Mouse (Mus musculus) cerebellum, postnatal 10 days (tissue): ENCODE data around the gene Skap1.
"Not testable (repeated sequence)": the region's sequence is repeated elsewhere in the genome, so short reads cannot be mapped to it uniquely, and the experiment has no call there.

Experiments
- DNase-seq, 2 experiments: peaks; one replicate each; pipeline ENCODE4 v3.0.0; 2021; ENCODE audit warnings: mixed read lengths in 2 of 2

Gene Skap1

GRCm38 (mm10) chr11:96758402-96758801 lies 294.0 kb downstream of the Skap1 start:
- DNase-seq, result no peak

GRCm38 (mm10) chr11:96760042-96760441 lies 295.6 kb downstream of the Skap1 start:
- DNase-seq, result peak; percentile 78 to 85

- DNase-seq, result no peak
Observed at GRCm38 (mm10) chr11:96761984-96762383, 297.6 kb downstream of the Skap1 start.

GRCm38 (mm10) chr11:96762742-96763470 lies 298.5 kb downstream of the Skap1 start:
- DNase-seq, result peak; percentile 95 to 96

- no peak for DNase-seq
Observed at GRCm38 (mm10) chr11:96764511-96765350, 300.3 kb downstream of the Skap1 start.

- DNase-seq, result no peak
Observed at GRCm38 (mm10) chr11:96765645-96766044, 301.3 kb downstream of the Skap1 start.

- DNase-seq, result no peak
Observed at GRCm38 (mm10) chr11:96766555-96766954, 302.2 kb downstream of the Skap1 start.

- peak in 1 of 2 experiments; percentile 52 for DNase-seq
Observed at GRCm38 (mm10) chr11:96767096-96767495, 302.7 kb downstream of the Skap1 start.

GRCm38 (mm10) chr11:96768240-96768639 lies 303.8 kb downstream of the Skap1 start:
- DNase-seq, result no peak

GRCm38 (mm10) chr11:96771274-96771975 lies 307.0 kb downstream of the Skap1 start:
- DNase-seq, result no peak

- DNase-seq, result no peak
Observed at GRCm38 (mm10) chr11:96772413-96772812, 308.0 kb downstream of the Skap1 start.

GRCm38 (mm10) chr11:96774536-96774935 lies 310.1 kb downstream of the Skap1 start:
- DNase-seq, result no peak

GRCm38 (mm10) chr11:96775063-96775462 lies 310.7 kb downstream of the Skap1 start:
- DNase-seq, result no peak

GRCm38 (mm10) chr11:96775665-96776064 lies 311.3 kb downstream of the Skap1 start:
- DNase-seq, result no peak

- no peak for DNase-seq
Observed at GRCm38 (mm10) chr11:96776068-96776467, 311.7 kb downstream of the Skap1 start.

GRCm38 (mm10) chr11:96776968-96777962 lies 312.9 kb downstream of the Skap1 start, which contains the start of gene Snx11:
Gene Snx11 (minus strand): TSS chr11:96777559.
- peak; percentile 100 for DNase-seq

- not testable (repeated sequence) for DNase-seq
Observed at GRCm38 (mm10) chr11:96778061-96778627, 313.8 kb downstream of the Skap1 start.

- DNase-seq, result no peak
Observed at GRCm38 (mm10) chr11:96780306-96780705, 315.9 kb downstream of the Skap1 start.

GRCm38 (mm10) chr11:96781425-96781824 lies 317.0 kb downstream of the Skap1 start:
- no peak for DNase-seq

GRCm38 (mm10) chr11:96784847-96785246 lies 320.5 kb downstream of the Skap1 start:
- DNase-seq, result peak; percentile 91 to 94

GRCm38 (mm10) chr11:96786731-96787450 lies 322.5 kb downstream of the Skap1 start:
- no peak for DNase-seq
